Mouse (Mus musculus) layer of hippocampus, postnatal 36 days (tissue): ENCODE measurements around the gene Dnajc25. TPM values are rescaled to one million over a fixed set of nuclear protein-coding genes. Genes with fewer than 3 reads are reported as not detected.
A peak's percentile ranks its signal among the peaks of the same experiment; 100 is the strongest.

Experiments used
- DNase-seq, 2 experiments: peaks; one replicate each; pipeline ENCODE4 v3.0.0; 2022
- total RNA-seq, 2 experiments: library from RNA; stranded (reverse); gene quantifications; 2 replicates each; pipeline ENCODE4 v1.2.3; 2021

Gene Dnajc25
- total RNA-seq, 2 experiments from 2014 or later, result 4.4 to 6.6 TPM

- no peak for DNase-seq
These were observed 11.3 kb downstream of the Dnajc25 start for GRCm38 (mm10) chr4:59006211-59006610.

- no peak for DNase-seq
These were observed 12.2 kb downstream of the Dnajc25 start for GRCm38 (mm10) chr4:59007016-59007415.

GRCm38 (mm10) chr4:59007974-59008373 is 13.1 kb downstream of the Dnajc25 start:
- DNase-seq, result no peak

GRCm38 (mm10) chr4:59009186-59009585 is 14.3 kb downstream of the Dnajc25 start:
- DNase-seq, result no peak

GRCm38 (mm10) chr4:59009696-59010095 is 14.8 kb downstream of the Dnajc25 start:
- no peak for DNase-seq

- no peak for DNase-seq
These were observed 16.6 kb downstream of the Dnajc25 start for GRCm38 (mm10) chr4:59011446-59011845.

GRCm38 (mm10) chr4:59015181-59015580 is 20.3 kb downstream of the Dnajc25 start:
- no peak for DNase-seq

GRCm38 (mm10) chr4:59016922-59017321 is 22.1 kb downstream of the Dnajc25 start:
- no peak for DNase-seq

GRCm38 (mm10) chr4:59034325-59034917 is 39.6 kb downstream of the Dnajc25 start:
- DNase-seq, result no peak

GRCm38 (mm10) chr4:59034918-59035785 is 40.3 kb downstream of the Dnajc25 start, which contains the start of gene Gng10:
TSS of gene Gng10 (plus strand) at chr4:59035088.
- peak; percentile 75 for DNase-seq

- DNase-seq, result no peak
These were observed 41.0 kb downstream of the Dnajc25 start for GRCm38 (mm10) chr4:59035786-59036350.

GRCm38 (mm10) chr4:59036490-59037127 is 41.7 kb downstream of the Dnajc25 start:
- peak; percentile 60 to 64 for DNase-seq

GRCm38 (mm10) chr4:59037525-59037924 is 42.7 kb downstream of the Dnajc25 start:
- DNase-seq, result no peak

GRCm38 (mm10) chr4:59040397-59041287 is 45.8 kb downstream of the Dnajc25 start:
- no peak for DNase-seq

- DNase-seq, result no peak
These were observed 48.2 kb downstream of the Dnajc25 start for GRCm38 (mm10) chr4:59043074-59043473.

GRCm38 (mm10) chr4:59043891-59044290 is 49.0 kb downstream of the Dnajc25 start:
- DNase-seq, result no peak

GRCm38 (mm10) chr4:59047222-59047621 is 52.4 kb downstream of the Dnajc25 start:
- no peak for DNase-seq

GRCm38 (mm10) chr4:59051081-59051480 is 56.2 kb downstream of the Dnajc25 start:
- DNase-seq, result no peak

GRCm38 (mm10) chr4:59057929-59058328 is 63.1 kb downstream of the Dnajc25 start:
- no peak for DNase-seq

- DNase-seq, result no peak
These were observed 67.7 kb downstream of the Dnajc25 start for GRCm38 (mm10) chr4:59062526-59062925.

- DNase-seq, result no peak
These were observed 74.4 kb downstream of the Dnajc25 start for GRCm38 (mm10) chr4:59069276-59069675.
